Mouse (Mus musculus): ENCODE measurements around the gene Gtpbp1. TPM values are rescaled to one million over a fixed set of nuclear protein-coding genes. Genes with fewer than 3 reads are reported as not detected.

Gene Gtpbp1
- total RNA-seq, 2 experiments from 2014 or later = 24.4 to 28.5 TPM

DNA sequence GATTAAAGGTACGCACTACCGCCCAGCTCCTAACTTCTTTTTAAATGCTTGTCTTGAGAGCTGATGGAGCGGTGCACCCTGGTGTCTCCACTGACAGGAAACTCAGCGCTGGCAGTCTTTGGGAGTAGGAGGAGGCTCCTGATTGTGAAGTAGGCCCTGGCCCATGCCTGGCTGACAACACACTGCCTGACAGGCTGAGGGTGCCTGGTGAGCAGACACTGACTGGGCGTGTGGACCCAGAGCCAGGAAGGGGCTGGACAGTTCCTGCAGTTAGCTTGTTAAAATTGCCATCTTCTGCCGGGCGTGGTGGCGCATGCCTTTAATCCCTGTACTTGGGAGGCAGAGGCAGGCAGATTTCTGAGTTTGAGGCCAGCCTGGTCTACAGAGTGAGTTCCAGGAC lies 59.6 kb downstream of the Gtpbp1 start:
- intact Hi-C loops (cut with DNase I) = loop anchor here (10.0 kb wide), 1 partner anchor 75 kb away; no protein-coding TSS in a partner anchor

DNA sequence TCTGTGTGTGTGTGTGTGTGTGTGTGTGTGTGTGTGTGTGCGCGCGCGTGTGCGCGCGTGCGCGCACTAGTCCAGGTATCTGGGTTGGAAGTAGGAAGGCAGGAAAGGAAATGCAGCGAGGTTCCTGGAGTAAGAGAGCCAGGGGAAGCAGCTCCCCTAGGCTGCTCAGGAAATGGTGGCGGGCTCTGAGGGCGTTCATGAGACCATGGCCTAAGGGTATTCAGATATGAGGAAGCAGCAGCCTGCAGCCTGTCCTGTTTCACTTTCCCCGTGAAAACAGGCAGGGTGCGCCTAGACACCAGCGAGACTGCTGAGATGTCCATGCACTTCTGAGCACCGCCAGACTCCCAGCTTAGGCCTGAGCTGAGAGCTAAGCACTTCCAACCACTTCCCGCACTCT lies 61.1 kb downstream of the Gtpbp1 start:
- TF ChIP-seq CTCF (IDR thresholded peaks at IDR 0.05) = no peak
- H3K27ac ChIP-seq = no peak overlapping the region
- no peak overlapping the region for H3K4me3 ChIP-seq
- intact Hi-C loops (cut with DNase I) = loop anchor here (10.0 kb wide), 1 partner anchor 73 kb away; no protein-coding TSS in a partner anchor
- DNase-seq = peak; percentile 19

More for the DNA sequence above, 59.6 kb downstream of the Gtpbp1 start:
- H3K27ac ChIP-seq = no peak overlapping the region
- no peak overlapping the region for H3K4me3 ChIP-seq
- no peak for TF ChIP-seq CTCF (IDR thresholded peaks at IDR 0.05)
- DNase-seq = peak; percentile 17

DNA sequence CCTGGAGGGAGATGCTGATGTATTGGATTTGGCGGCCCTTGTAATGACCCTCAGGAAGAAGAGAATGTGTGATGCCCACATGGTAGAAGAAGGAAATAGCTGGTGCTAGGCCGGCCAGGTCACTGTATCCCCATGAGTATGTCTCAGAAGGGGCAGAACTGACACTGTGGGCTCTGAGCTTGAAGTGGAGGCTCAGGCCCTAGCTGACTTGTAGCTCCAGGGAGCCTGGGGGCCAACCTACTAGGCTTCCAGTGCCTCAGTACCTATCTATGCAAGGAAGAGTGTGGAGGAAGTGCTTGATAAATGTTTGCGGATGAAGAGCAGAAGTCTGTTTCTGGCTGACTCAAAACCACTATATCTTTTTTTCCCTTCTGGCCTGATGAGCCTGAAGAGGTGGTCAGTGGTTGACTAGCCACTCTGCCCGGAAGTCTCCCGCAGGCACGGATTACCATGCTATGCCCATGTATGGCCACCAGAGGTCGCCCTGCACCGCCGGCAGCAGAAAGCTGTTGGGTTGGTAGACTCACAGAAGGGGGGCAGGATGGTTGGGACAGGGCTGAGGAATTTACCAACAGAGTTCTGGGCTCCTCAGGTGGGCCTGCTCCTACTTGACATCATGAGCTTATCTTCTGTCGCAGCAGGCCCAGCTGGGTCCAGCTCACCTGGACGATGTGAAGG lies 62.2 kb downstream of the Gtpbp1 start:
- intact Hi-C loops (cut with DNase I) = loop anchor here (10.0 kb wide), 1 partner anchor 72 kb away; no protein-coding TSS in a partner anchor
- peak; percentile 83 for DNase-seq
- Histone ChIP-seq H3K27ac (no peak overlapping the region), H3K4me3 (no peak overlapping the region)
- TF ChIP-seq CTCF (IDR thresholded peaks at IDR 0.05) = no peak; the same call in 1 of the 2 replicates

GRCm38 (mm10) chr15:79753420-79753752 lies 62.7 kb downstream of the Gtpbp1 start:
- Histone ChIP-seq H3K4me3 (no peak overlapping the region), H3K27ac (no peak overlapping the region)
- no peak for DNase-seq
- intact Hi-C loops (cut with DNase I) = loop anchor here (10.0 kb wide), 1 partner anchor 71 kb away; no protein-coding TSS in a partner anchor
- no peak for TF ChIP-seq CTCF (IDR thresholded peaks at IDR 0.05)

DNA sequence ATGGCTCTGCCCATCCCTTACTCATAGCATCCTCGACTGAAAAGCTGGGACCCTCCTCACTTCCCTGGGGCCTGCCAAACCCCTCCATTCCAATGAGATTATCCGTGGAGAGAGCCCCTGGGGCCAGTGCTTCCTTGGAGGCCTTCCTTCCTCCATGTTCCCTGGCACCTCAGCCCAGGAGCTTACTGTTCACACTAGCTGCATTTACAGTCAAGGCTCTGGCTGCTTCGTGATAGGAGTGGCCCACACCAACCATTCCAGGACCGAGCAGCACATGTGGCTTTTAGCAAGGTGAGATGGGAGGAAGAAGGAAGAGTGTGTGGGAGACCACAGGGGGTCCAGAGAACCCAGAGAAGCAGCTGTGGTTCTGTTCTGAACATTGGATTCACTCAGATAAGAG lies 63.2 kb downstream of the Gtpbp1 start:
- no peak for TF ChIP-seq CTCF (IDR thresholded peaks at IDR 0.05)
- no peak for DNase-seq
- H3K27ac ChIP-seq = no peak overlapping the region
- intact Hi-C loops (cut with DNase I) = loop anchor here (10.0 kb wide), 1 partner anchor 71 kb away; no protein-coding TSS in a partner anchor
- no peak overlapping the region for H3K4me3 ChIP-seq

DNA sequence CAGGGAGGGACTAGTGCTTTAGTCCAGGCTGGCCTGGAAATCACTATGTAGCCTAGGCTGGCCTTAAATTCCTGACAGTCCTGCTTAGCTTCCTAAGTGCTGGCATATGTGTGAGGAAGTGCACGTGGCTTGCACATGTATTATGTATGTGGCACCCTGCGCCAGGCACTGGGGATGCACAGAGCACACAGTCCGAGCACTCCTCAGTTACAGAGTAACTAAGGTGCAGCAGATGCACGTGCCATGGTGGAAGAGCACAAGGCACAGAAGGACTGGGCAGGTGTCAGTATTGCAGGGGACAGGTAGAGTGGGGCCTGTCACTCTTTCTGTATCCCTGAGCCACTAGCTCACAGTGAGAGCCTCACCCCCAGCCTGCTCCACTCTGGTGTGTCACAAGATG lies 64.5 kb downstream of the Gtpbp1 start:
- Histone ChIP-seq H3K27ac (no peak overlapping the region), H3K4me3 (no peak overlapping the region)
- no peak for TF ChIP-seq CTCF (IDR thresholded peaks at IDR 0.05)
- no peak for DNase-seq
- intact Hi-C loops (cut with DNase I) = loop anchor here (10.0 kb wide), 1 partner anchor 70 kb away; no protein-coding TSS in a partner anchor

DNA sequence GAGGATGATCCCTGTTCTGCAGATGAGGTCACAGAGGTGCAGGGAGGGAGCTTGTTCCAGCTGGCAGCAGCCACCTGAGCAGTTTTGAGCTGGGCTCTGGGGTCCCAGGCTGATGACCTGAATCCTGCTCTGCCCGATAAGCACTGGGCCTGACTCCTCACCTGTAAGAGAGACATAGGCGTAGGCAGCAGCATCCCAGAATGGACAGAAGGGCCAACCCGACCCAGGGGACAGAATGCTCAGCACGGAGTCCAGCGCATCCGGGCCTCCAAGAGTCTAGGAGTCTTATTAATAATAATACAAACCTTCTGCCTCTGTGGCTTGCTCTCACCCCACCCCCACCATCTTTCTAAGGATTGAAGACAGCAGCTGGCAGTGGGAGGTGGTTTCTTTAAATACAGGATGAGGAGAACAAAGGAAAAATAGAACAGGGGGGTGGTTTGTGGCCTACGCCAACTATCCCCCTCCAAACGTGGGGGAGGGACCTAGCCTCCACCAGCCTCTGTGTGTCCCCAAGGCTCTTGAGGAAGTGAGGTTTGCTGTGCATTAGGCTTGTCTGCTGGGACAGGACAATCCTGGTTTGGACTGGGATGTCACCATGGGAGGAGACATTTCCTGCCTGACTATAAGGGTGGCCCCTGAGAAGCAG lies 65.5 kb downstream of the Gtpbp1 start:
- no peak for TF ChIP-seq CTCF (IDR thresholded peaks at IDR 0.05)
- H3K4me3 ChIP-seq = no peak overlapping the region
- intact Hi-C loops (cut with DNase I) = loop anchor here (10.0 kb wide), 1 partner anchor 69 kb away; no protein-coding TSS in a partner anchor
- DNase-seq = no peak
- H3K27ac ChIP-seq = no peak overlapping the region

GRCm38 (mm10) chr15:79757118-79757517 lies 66.5 kb downstream of the Gtpbp1 start:
- intact Hi-C loops (cut with DNase I) = loop anchor here (10.0 kb wide), 1 partner anchor 68 kb away; no protein-coding TSS in a partner anchor
- Histone ChIP-seq H3K4me3 (no peak overlapping the region), H3K27ac (no peak overlapping the region)
- no peak for TF ChIP-seq CTCF (IDR thresholded peaks at IDR 0.05)
- no peak for DNase-seq

DNA sequence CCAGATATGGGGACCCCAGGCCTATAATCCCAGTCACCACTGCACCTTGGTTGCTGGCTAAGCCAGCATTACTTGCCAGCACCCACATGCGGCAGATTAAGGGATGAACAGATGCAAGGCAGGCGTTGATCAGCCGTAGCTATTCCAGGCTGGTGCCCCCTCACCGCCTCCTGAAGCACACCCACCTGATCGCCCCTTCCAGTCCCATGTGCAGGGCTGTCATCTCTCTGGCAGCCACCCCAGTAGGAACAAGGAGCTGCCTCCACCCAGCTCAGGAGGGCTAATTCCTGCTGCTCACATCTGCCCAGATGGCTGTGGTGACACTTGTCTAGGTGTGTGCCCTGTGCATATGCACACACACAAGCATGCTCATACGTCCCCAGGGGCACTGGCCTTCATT lies 70.3 kb downstream of the Gtpbp1 start:
- Histone ChIP-seq H3K27ac (no peak overlapping the region), H3K4me3 (no peak overlapping the region)
- no peak for DNase-seq
- intact Hi-C loops (cut with DNase I) = no loop called here
- no peak for TF ChIP-seq CTCF (IDR thresholded peaks at IDR 0.05)

DNA sequence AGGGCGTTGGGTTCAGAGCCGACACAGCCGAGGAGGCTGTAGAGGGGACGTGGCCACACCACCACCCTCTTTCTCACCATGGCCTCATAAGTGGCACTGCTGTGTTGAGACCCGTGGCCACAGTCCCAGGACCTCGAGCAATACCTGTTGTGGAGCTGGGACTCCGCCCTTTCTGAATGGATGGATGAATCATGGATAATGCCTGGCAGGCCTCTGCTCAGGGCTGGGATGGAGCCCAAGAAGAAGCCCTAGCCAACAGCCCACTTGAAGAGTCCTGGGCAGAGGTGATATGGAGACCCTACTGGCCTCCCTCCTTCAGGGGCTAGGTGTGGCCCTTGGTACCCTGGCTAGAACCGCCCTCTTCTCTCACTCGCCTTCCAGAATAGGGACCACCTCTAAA lies 72.4 kb downstream of the Gtpbp1 start:
- intact Hi-C loops (cut with DNase I) = no loop called here
- Histone ChIP-seq H3K27ac (no peak overlapping the region), H3K4me3 (no peak overlapping the region)
- TF ChIP-seq CTCF (IDR thresholded peaks at IDR 0.05) = no peak
- DNase-seq = no peak

GRCm38 (mm10) chr15:79763601-79764246 lies 73.1 kb downstream of the Gtpbp1 start:
- H3K4me3 ChIP-seq = no peak overlapping the region
- no peak for DNase-seq
- no peak overlapping the region for H3K27ac ChIP-seq
- intact Hi-C loops (cut with DNase I) = no loop called here
- TF ChIP-seq CTCF (IDR thresholded peaks at IDR 0.05) = no peak

DNA sequence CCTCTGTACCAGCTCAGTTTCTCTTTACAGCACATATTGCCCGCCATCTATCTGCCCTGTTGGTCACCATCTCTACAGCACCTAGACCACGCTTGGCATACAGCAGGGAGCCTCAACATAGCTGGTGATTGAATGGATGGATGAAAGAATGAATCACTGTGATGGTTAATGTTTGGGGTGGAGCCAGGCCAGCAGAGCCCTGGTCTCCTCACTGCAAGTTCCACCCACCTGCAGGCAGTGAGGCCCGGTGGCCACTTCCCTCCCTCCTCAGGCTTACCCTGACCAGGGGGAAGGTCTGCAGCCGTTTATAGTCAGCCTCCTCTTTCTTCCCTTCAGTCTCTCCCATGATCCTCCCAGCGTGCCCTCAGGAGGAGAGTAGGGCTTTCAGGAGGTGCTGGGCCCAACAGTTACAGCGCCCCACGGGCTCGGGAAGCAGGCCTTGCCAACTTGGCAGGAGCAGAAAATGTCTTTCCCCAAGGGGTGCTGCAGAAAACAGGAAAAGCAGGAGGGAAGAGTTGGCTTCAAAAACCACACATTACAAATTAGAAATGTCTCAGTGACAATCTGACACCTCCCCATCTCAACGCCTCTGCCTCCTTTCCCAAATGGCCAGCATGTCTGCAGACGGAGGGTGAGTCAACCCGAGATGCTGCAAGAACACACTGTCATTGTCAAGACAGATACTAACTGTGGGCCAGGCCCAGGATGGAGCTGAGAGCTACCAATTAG lies 74.1 kb downstream of the Gtpbp1 start:
- Histone ChIP-seq H3K4me3 (no peak overlapping the region), H3K27ac (no peak overlapping the region; the same call in 1 of the 2 replicates)
- DNase-seq = no peak
- intact Hi-C loops (cut with DNase I) = no loop called here
- no peak for TF ChIP-seq CTCF (IDR thresholded peaks at IDR 0.05)

All from gastrocnemius, adult 2 months (tissue).